Comparison of ENCODE assay signal across 12 mouse cellular contexts in the genomic region with DNA sequence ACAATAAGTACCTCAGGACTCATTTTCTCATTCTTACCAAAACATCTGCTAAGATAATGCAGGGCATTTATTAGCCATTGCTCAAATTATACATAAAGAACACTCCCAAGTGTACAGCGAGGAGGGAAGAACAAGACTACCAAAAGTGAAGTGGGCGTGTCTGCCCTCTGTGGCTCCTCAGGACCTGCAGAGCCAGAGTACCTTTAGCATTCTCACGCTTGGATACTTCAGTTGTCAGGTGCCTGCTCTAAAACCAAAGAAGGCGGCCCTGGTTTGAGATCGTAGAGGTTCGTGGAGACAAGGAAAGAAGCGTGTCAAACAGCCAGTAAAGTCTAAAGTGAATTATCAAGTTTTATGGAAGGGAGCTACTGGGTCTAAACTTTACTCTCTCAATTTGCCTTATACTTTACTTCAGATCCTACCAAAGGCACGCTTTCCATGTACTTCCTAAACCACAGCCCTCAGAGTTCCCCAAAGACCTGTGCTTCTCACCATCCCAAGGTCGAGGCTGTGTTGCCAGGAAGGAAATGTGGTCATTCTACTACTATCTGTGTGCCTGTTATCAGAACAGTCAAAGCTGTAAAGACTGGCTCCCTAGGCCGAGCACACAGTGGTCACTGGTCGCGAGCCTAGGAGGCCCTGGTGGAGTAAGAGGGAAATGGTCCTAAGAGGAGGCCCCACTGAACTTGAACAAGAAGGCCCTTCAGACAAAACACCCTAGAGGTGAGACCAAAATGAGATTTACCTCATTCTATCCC. TPM values are rescaled to one million over a fixed set of nuclear protein-coding genes. Genes with fewer than 3 reads are reported as not detected.
DNase-seq lines count a peak whose midpoint lies in the region; ATAC-seq and TF ChIP-seq lines count a peak whose summit lies in the region.
"Had no signal": no experiment of that assay in that cellular context is flagged by ENCODE, and none has a peak within 500 bp of the region (broad histone marks: within the 10 kb centered on the region; RNA-seq: fewer than 3 reads in every experiment).

No protein-coding gene starts in this region.

- no peak overlapping the region for H3K27ac ChIP-seq in kidney, adult 2 months (ENCODE audit: insufficient read depth, low read depth, low read length)
- no peak overlapping the region for H3K27ac ChIP-seq in kidney, embryonic 14.5 days (ENCODE audit: low read depth, low read length)
- H3K27ac ChIP-seq in heart, embryonic 16.5 days (ENCODE audit: low read length), result peak overlapping the region; percentile 83
- peak overlapping the region; percentile 58 for H3K27ac ChIP-seq in liver, postnatal 0 days (ENCODE audit: low read depth)
- no peak overlapping the region for H3K27ac ChIP-seq in midbrain, embryonic 16.5 days (ENCODE audit: low read length)
- H3K27ac ChIP-seq: hindbrain, postnatal 0 days; neural tube, embryonic 15.5 days had no signal

- no peak overlapping the region for H3K4me2 ChIP-seq in kidney, embryonic 14.5 days (replicated peaks; ENCODE audit: low read depth, low read length)
- H3K4me2 ChIP-seq in heart, embryonic 16.5 days (ENCODE audit: low read depth, low read length), result no peak overlapping the region
- H3K4me2 ChIP-seq in liver, postnatal 0 days (ENCODE audit: low read depth, low read length), result no peak overlapping the region; the same call in 1 of the 2 replicates
- no peak overlapping the region for H3K4me2 ChIP-seq in midbrain, embryonic 16.5 days (ENCODE audit: low read length)
- H3K4me2 ChIP-seq: neural tube, embryonic 15.5 days had no signal

- TF ChIP-seq POLR2A in kidney, adult 2 months (IDR thresholded peaks at IDR 0.05; ENCODE audit: low read depth, low read length), result no peak

- no peak for TF ChIP-seq EP300 in liver, postnatal 0 days (IDR thresholded peaks at IDR 0.05; ENCODE audit: low read depth)

- peaks cover 19% of the 10 kb centered on the region for H3K4me1 ChIP-seq in kidney, adult 2 months (ENCODE audit: control insufficient read depth, insufficient read depth, low read length)
- peaks cover 23% of the 10 kb centered on the region for H3K4me1 ChIP-seq in kidney, embryonic 14.5 days (ENCODE audit: control insufficient read depth, insufficient read depth, low read length)
- H3K4me1 ChIP-seq in heart, embryonic 16.5 days (ENCODE audit: control insufficient read depth, insufficient read depth, low read length), result peaks cover 48% of the 10 kb centered on the region
- peaks cover 16% of the 10 kb centered on the region for H3K4me1 ChIP-seq in liver, postnatal 0 days (ENCODE audit: insufficient read depth)
- H3K4me1 ChIP-seq in midbrain, embryonic 16.5 days (ENCODE audit: control insufficient read depth, insufficient read depth, low read length), result no peaks in the 10 kb centered on the region
- H3K4me1 ChIP-seq: neural tube, embryonic 15.5 days had no signal

- no peaks in the 10 kb centered on the region for H3K27me3 ChIP-seq in kidney, adult 2 months (replicated peaks; ENCODE audit: control insufficient read depth, insufficient read depth, low read length)
- no peaks in the 10 kb centered on the region for H3K27me3 ChIP-seq in kidney, embryonic 14.5 days (ENCODE audit: control insufficient read depth, insufficient read depth, low read length)
- H3K27me3 ChIP-seq in heart, embryonic 16.5 days (ENCODE audit: control insufficient read depth, insufficient read depth, low read length), result no peaks in the 10 kb centered on the region
- no peaks in the 10 kb centered on the region for H3K27me3 ChIP-seq in liver, postnatal 0 days (ENCODE audit: insufficient read depth, low read length)
- no peaks in the 10 kb centered on the region for H3K27me3 ChIP-seq in midbrain, embryonic 16.5 days (ENCODE audit: control insufficient read depth, insufficient read depth, low read depth, low read length)
- H3K27me3 ChIP-seq: neural tube, embryonic 15.5 days had no signal

- peak; percentile 59 for DNase-seq in kidney, adult 2 months
- DNase-seq in liver, postnatal 0 days, result peak; percentile 19
- DNase-seq in gastrocnemius, adult 8-10 months (ENCODE audit: low spot score in 2 of 2), result no peak
- DNase-seq in frontal cortex, postnatal 14 days (ENCODE audit: low spot score in 2 of 2), result no peak
- DNase-seq: cerebellum, postnatal 14 days; gastrocnemius, postnatal 14 days had no signal

- H3K4me3 ChIP-seq in kidney, adult 2 months (ENCODE audit: insufficient read depth, low read depth, low read length), result no peak overlapping the region
- no peak overlapping the region for H3K4me3 ChIP-seq in kidney, embryonic 14.5 days (ENCODE audit: low read length)
- H3K4me3 ChIP-seq in heart, embryonic 16.5 days (ENCODE audit: low read length), result no peak overlapping the region
- no peak overlapping the region for H3K4me3 ChIP-seq in liver, postnatal 0 days (ENCODE audit: low read depth, low read length)
- H3K4me3 ChIP-seq in midbrain, embryonic 16.5 days (ENCODE audit: low read depth, low read length), result no peak overlapping the region
- H3K4me3 ChIP-seq: neural tube, embryonic 15.5 days had no signal

- ATAC-seq in kidney, embryonic 14.5 days (ENCODE audit: low FRiP score, low TSS enrichment), result no peak
- peak; percentile 42 for ATAC-seq in common myeloid progenitor, adult 5-6 weeks (replicated peaks; ENCODE audit: low read depth, poor library complexity, severe bottlenecking)
- ATAC-seq in heart, embryonic 16.5 days (replicated peaks; ENCODE audit: extremely low read depth, insufficient read depth, low FRiP score), result peak; percentile 26; the same call in 1 of the 2 replicates
- peak; percentile 83 for ATAC-seq in liver, postnatal 0 days
- no peak for ATAC-seq in midbrain, embryonic 16.5 days
- ATAC-seq: hindbrain, postnatal 0 days had no signal

- H3K9me3 ChIP-seq in kidney, embryonic 14.5 days (ENCODE audit: control insufficient read depth, low read length), result no peaks in the 10 kb centered on the region
- no peaks in the 10 kb centered on the region for H3K9me3 ChIP-seq in heart, embryonic 16.5 days (replicated peaks; ENCODE audit: control insufficient read depth, low read length)
- no peaks in the 10 kb centered on the region for H3K9me3 ChIP-seq in liver, postnatal 0 days (ENCODE audit: low read length)
- H3K9me3 ChIP-seq in midbrain, embryonic 16.5 days (replicated peaks; ENCODE audit: control insufficient read depth, low read length, poor library complexity, severe bottlenecking), result no peaks in the 10 kb centered on the region
- H3K9me3 ChIP-seq: neural tube, embryonic 15.5 days had no signal

- H3K36me3 ChIP-seq in kidney, adult 2 months (ENCODE audit: control insufficient read depth, insufficient read depth, low read length), result no peaks in the 10 kb centered on the region
- no peaks in the 10 kb centered on the region for H3K36me3 ChIP-seq in kidney, embryonic 14.5 days (ENCODE audit: control insufficient read depth, insufficient read depth, low read length)
- H3K36me3 ChIP-seq in heart, embryonic 16.5 days (ENCODE audit: control insufficient read depth, insufficient read depth), result no peaks in the 10 kb centered on the region
- no peaks in the 10 kb centered on the region for H3K36me3 ChIP-seq in liver, postnatal 0 days (replicated peaks; ENCODE audit: insufficient read depth, low read length)
- H3K36me3 ChIP-seq in midbrain, embryonic 16.5 days (ENCODE audit: control insufficient read depth, insufficient read depth, low read length), result no peaks in the 10 kb centered on the region
- H3K36me3 ChIP-seq: neural tube, embryonic 15.5 days had no signal

- WGBS in kidney, adult 2 months, result 62% methylated on average over 12 of the region's 12 CpGs
- 74% methylated on average over 12 of the region's 12 CpGs for WGBS in kidney, embryonic 14.5 days
- WGBS in heart, embryonic 16.5 days, result 52% methylated on average over 12 of the region's 12 CpGs
- whole genome bisulfite sequencing in liver, postnatal 0 days (ENCODE audit: insufficient replicate concordance), result 44% methylated on average over 12 of the region's 12 CpGs
- WGBS in midbrain, embryonic 16.5 days, result 88% methylated on average over 12 of the region's 12 CpGs

- H3K9ac ChIP-seq in kidney, embryonic 14.5 days (ENCODE audit: low read depth, low read length), result no peak overlapping the region
- H3K9ac ChIP-seq in heart, embryonic 16.5 days (ENCODE audit: low read length), result peak overlapping the region; percentile 47
- H3K9ac ChIP-seq in liver, postnatal 0 days (replicated peaks), result no peak overlapping the region
- no peak overlapping the region for H3K9ac ChIP-seq in midbrain, embryonic 16.5 days (ENCODE audit: low read depth, low read length)
- H3K9ac ChIP-seq: neural tube, embryonic 15.5 days had no signal

- TF ChIP-seq CTCF in kidney, adult 2 months (conservative IDR thresholded peaks at IDR 0.05; ENCODE audit: insufficient read depth, insufficient read length, low read depth, low read length), result no peak
- no peak for TF ChIP-seq CTCF in liver, postnatal 0 days (IDR thresholded peaks at IDR 0.05; ENCODE audit: low read depth)

RNA-seq across cellular contexts. Expression of a gene that starts 39.4 kb away (rescaled TPM):
- 26.9 and 28.0 TPM in 2 replicates for polyA plus RNA-seq in kidney, adult 2 months (2012; rRNA removed)
- 21.8 and 29.4 TPM in 2 replicates for polyA plus RNA-seq in kidney, embryonic 14.5 days (2014; fragmentation: Nextera tagmentation; extraction: Ambion mirVana)
- total RNA-seq in common myeloid progenitor, adult 5-6 weeks (2017), result 22.4 and 30.7 TPM in 2 replicates
- polyA plus RNA-seq in heart, embryonic 16.5 days (2015; fragmentation: Nextera tagmentation; extraction: Ambion mirVana), result 29.7 and 33.9 TPM in 2 replicates
- 3.9 and 4.1 TPM in 2 replicates for polyA plus RNA-seq in liver, postnatal 0 days (2015; fragmentation: Nextera tagmentation; extraction: Ambion mirVana)
- 10 to 100 TPM; 38.4 to 43.4 (median 41.2) TPM for total RNA-seq in gastrocnemius, adult 8-10 months (2022)
- 2.8 and 3.0 TPM in 2 replicates for polyA plus RNA-seq in midbrain, embryonic 16.5 days (2015; fragmentation: Nextera tagmentation; extraction: Ambion mirVana)

Comparison
In these comparisons a context has a peak if more than half of its experiments do, and no peak if none do; other contexts are left out.
1. DNase-seq: peak in kidney, adult 2 months (single experiment) and liver, postnatal 0 days (single experiment); none in gastrocnemius, adult 8-10 months (0 of 2) and frontal cortex, postnatal 14 days (0 of 2).
2. H3K27ac ChIP-seq: peak in heart, embryonic 16.5 days (single experiment) and liver, postnatal 0 days (single experiment); none in kidney, adult 2 months (single experiment), kidney, embryonic 14.5 days (single experiment) and midbrain, embryonic 16.5 days (single experiment).
3. ATAC-seq: peak in common myeloid progenitor, adult 5-6 weeks (single experiment), heart, embryonic 16.5 days (single experiment) and liver, postnatal 0 days (single experiment); none in kidney, embryonic 14.5 days (single experiment) and midbrain, embryonic 16.5 days (single experiment).